Mouse (Mus musculus): Measurements from ENCODE around the gene Grin2d. TPM values are rescaled to one million over a fixed set of nuclear protein-coding genes. Genes with fewer than 3 reads are reported as not detected.
A peak's percentile ranks its signal among the peaks of the same experiment; 100 is the strongest.

Gene Grin2d
- total and polyA plus RNA-seq, 3 experiments: 0.04 to 0.07 TPM; not detected in 1

DNA sequence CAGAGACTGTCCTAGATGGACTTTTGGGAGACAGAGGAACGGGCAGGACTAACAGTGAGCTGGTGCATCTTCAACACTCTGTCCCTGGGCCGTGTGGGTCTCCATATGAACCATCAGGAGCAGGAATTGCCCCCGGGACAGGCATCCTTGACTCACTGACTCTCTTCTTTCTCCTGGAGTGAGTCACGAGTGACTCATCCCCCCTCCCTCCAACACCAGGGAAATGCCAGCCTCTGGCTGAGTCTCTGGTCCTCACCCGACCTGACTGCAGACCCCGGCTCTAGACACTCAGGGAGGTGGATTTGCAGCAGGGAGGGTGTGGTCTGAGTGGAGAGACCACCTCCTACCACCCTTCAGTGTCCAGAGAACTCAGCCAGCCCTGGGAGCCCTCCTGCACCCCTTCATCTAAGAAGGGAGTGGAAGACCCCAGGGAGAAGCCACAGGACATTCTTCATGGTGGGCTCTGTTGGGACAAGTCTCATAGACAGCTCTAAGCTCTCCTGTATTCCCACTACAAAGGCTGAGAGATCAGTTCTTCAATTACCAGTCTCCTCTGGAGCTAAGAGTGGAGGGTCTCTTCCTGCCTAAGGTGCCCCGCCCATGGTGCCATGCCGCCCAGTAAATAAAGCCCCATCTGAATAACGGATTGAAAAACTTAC, 42.5 kb upstream of the Grin2d start:
- H3K36me3 ChIP-seq (replicated peaks in 1 of 2; ENCODE audit: control insufficient read depth in 1 of 2, insufficient read depth in 1 of 2, low read length in 1 of 2): peaks cover 0 to 30% of the 10 kb centered on the region in 2 experiments
- peaks cover 15% of the 10 kb centered on the region for H3K9me3 ChIP-seq (replicated peaks; ENCODE audit: low read length)
- peak overlapping the region; percentile 4; the same call in 1 of the 2 replicates for H3K4me2 ChIP-seq (ENCODE audit: insufficient read depth, low read depth, poor library complexity, severe bottlenecking)
- in situ Hi-C loops (cut with MboI; ENCODE audit: low pct_ligation_motif_present, low pct_unique_long_range_greater_than_20kb, low sequenced_read_pairs) (loop anchor here (10.0 kb wide), 1 partner anchor 186 kb away; no protein-coding TSS in a partner anchor), dilution Hi-C loops (cut with MboI; ENCODE audit: extremely low pct_ligation_motif_present, extremely low pct_unique_long_range_greater_than_20kb, low sequenced_read_pairs) (no loop called here)
- peaks cover 2 to 68% of the 10 kb centered on the region in 2 experiments; a peak in 3 of 4 replicates for H3K4me1 ChIP-seq (ENCODE audit: control insufficient read depth in 1 of 2, insufficient read depth in 2 of 2)
- no peaks in the 10 kb centered on the region for H3K27me3 ChIP-seq (replicated peaks)
- TF ChIP-seq RAD21 (IDR thresholded peaks at IDR 0.05; ENCODE audit: low read depth, low read length) (no peak), GABPA (IDR thresholded peaks at IDR 0.05; ENCODE audit: insufficient replicate concordance, low read depth, low read length) (no peak), UBTF (IDR thresholded peaks at IDR 0.05; ENCODE audit: low read depth, low read length) (no peak), IRF4 (IDR thresholded peaks at IDR 0.05; ENCODE audit: low read depth, low read length) (no peak), MYC (IDR thresholded peaks at IDR 0.05; ENCODE audit: low read depth, low read length) (no peak), E2F4 (IDR thresholded peaks at IDR 0.05; ENCODE audit: insufficient replicate concordance, low read depth, low read length) (no peak)
- H3K9ac ChIP-seq (ENCODE audit: insufficient read depth, low read depth): no peak overlapping the region
- H3K27ac ChIP-seq (ENCODE audit: insufficient read depth, low read depth): no peak overlapping the region
- peak overlapping the region; percentile 30 to 64 (median 59) for H3K4me3 ChIP-seq (replicated peaks in 1 of 3; ENCODE audit: low read depth in 2 of 3, low read length in 2 of 3, poor library complexity in 1 of 3)
- DNase-seq (ENCODE audit: extremely low read depth): no peak
- H3K79me2 ChIP-seq (replicated peaks; ENCODE audit: control insufficient read depth, extremely low read depth, insufficient read depth, poor library complexity, severe bottlenecking): no peaks in the 10 kb centered on the region

DNA sequence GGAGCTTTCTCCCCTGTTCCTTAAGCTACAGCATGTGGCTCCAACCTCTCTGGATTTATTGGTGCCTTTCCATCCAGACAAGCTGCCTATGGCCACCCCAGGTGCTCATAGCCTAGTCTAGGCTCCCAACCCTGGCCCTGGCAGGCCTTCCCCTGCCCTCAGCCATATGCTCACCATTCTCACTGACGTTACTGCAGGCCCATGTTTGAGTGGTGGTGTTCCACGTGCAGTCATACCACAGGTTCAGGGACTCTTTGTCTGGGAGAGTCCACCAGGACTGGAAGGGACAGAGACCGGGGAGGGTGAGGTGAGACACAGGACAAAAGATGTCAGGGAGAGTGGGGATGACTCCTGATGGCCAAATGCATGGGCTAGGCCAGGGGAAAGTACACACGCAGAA, 41.6 kb upstream of the Grin2d start:
- no peak overlapping the region for H3K27ac ChIP-seq (ENCODE audit: insufficient read depth, low read depth)
- TF ChIP-seq UBTF (IDR thresholded peaks at IDR 0.05; ENCODE audit: low read depth, low read length) (no peak), NRF1 (IDR thresholded peaks at IDR 0.05; ENCODE audit: low read depth, low read length) (no peak), MYC (IDR thresholded peaks at IDR 0.05; ENCODE audit: low read depth, low read length) (no peak), MAX (IDR thresholded peaks at IDR 0.05; ENCODE audit: low read length) (no peak), TBP (conservative IDR thresholded peaks at IDR 0.05; ENCODE audit: low read depth, low read length) (no peak), ETS1 (conservative IDR thresholded peaks at IDR 0.05; ENCODE audit: low read depth, low read length) (no peak), ZC3H11A (IDR thresholded peaks at IDR 0.05; ENCODE audit: low read depth, low read length) (no peak), CHD2 (IDR thresholded peaks at IDR 0.05; ENCODE audit: low read length) (no peak), NELFE (IDR thresholded peaks at IDR 0.05; ENCODE audit: low read depth, low read length) (no peak), MXI1 (IDR thresholded peaks at IDR 0.05; ENCODE audit: low read depth, low read length) (no peak), BHLHE40 (IDR thresholded peaks at IDR 0.05; ENCODE audit: low read depth, low read length) (no peak), IRF4 (IDR thresholded peaks at IDR 0.05; ENCODE audit: low read depth, low read length) (no peak), RAD21 (IDR thresholded peaks at IDR 0.05; ENCODE audit: low read depth, low read length) (no peak), PAX5 (IDR thresholded peaks at IDR 0.05; ENCODE audit: low read length) (no peak), MAZ (IDR thresholded peaks at IDR 0.05; ENCODE audit: low read depth, low read length) (no peak), JUN (IDR thresholded peaks at IDR 0.05; ENCODE audit: insufficient read depth, low read depth, low read length) (no peak), SMC3 (IDR thresholded peaks at IDR 0.05; ENCODE audit: low read depth, low read length) (no peak), EP300 (IDR thresholded peaks at IDR 0.05; ENCODE audit: low read length) (no peak), RCOR1 (conservative IDR thresholded peaks at IDR 0.05; ENCODE audit: low read depth, low read length) (no peak)
- peak overlapping the region in 2 of 3 experiments; percentile 59 to 64 for H3K4me3 ChIP-seq (replicated peaks in 1 of 3; ENCODE audit: low read depth in 2 of 3, low read length in 2 of 3, poor library complexity in 1 of 3)
- H3K79me2 ChIP-seq (replicated peaks; ENCODE audit: control insufficient read depth, extremely low read depth, insufficient read depth, poor library complexity, severe bottlenecking): no peaks in the 10 kb centered on the region
- no peaks in the 10 kb centered on the region for H3K27me3 ChIP-seq (replicated peaks)
- H3K4me1 ChIP-seq (ENCODE audit: control insufficient read depth in 1 of 2, insufficient read depth in 2 of 2): peaks cover 2 to 68% of the 10 kb centered on the region in 2 experiments; a peak in 3 of 4 replicates
- H3K9me3 ChIP-seq (replicated peaks; ENCODE audit: low read length): peaks cover 10% of the 10 kb centered on the region
- dilution Hi-C loops (cut with MboI; ENCODE audit: extremely low pct_ligation_motif_present, extremely low pct_unique_long_range_greater_than_20kb, low sequenced_read_pairs) (no loop called here), in situ Hi-C loops (cut with MboI; ENCODE audit: low pct_ligation_motif_present, low pct_unique_long_range_greater_than_20kb, low sequenced_read_pairs) (loop anchor here (10.0 kb wide), 1 partner anchor 185 kb away; no protein-coding TSS in a partner anchor)
- H3K36me3 ChIP-seq (replicated peaks in 1 of 2; ENCODE audit: control insufficient read depth in 1 of 2, insufficient read depth in 1 of 2, low read length in 1 of 2): peaks cover 0 to 37% of the 10 kb centered on the region in 2 experiments
- H3K9ac ChIP-seq (ENCODE audit: insufficient read depth, low read depth): no peak overlapping the region
- no peak for DNase-seq (ENCODE audit: extremely low read depth)
- H3K4me2 ChIP-seq (ENCODE audit: insufficient read depth, low read depth, poor library complexity, severe bottlenecking): no peak overlapping the region

Data from CH12.LX (cell line).